16 mouse cellular contexts compared by ENCODE assay signal in the genomic region with DNA sequence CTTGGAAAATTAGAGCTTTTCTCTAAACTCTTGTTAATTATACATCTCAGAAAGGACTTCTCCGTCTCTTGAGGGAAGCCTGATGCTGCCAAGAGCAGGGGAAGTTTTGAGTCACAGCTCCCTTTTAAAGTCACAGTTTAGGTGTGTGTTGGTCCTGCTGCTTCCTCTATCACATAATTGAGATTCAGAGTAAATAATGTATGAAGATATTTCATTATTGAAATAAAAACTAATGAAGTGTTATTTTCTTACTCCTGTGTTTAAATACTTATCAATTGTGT.
"Had no signal": no experiment of that assay in that cellular context is flagged by ENCODE, and none has a peak within 500 bp of the region (broad histone marks: within the 10 kb centered on the region; RNA-seq: fewer than 3 reads in every experiment).

No protein-coding gene starts in this region.

- H3K4me2 ChIP-seq: midbrain, embryonic 11.5 days; midbrain, embryonic 13.5 days; midbrain, embryonic 15.5 days; neural tube, embryonic 12.5 days; stomach, embryonic 15.5 days had no signal

- H3K9ac ChIP-seq: liver, postnatal 0 days; midbrain, embryonic 13.5 days; midbrain, embryonic 15.5 days; neural tube, embryonic 12.5 days; stomach, embryonic 15.5 days had no signal

- H3K9me3 ChIP-seq: midbrain, embryonic 13.5 days; midbrain, embryonic 15.5 days; neural tube, embryonic 12.5 days; stomach, embryonic 15.5 days had no signal

- H3K4me3 ChIP-seq: megakaryocyte, embryonic 14.5 days; midbrain, embryonic 13.5 days; midbrain, embryonic 15.5 days; neural tube, embryonic 12.5 days; stomach, embryonic 15.5 days had no signal

- DNase-seq: liver, postnatal 0 days; lung, adult 2 months; lung, postnatal 10 days; lung, postnatal 36 days; right cerebral cortex, postnatal 14 days; thymus, adult 2 months; thymus, postnatal 25 days; thymus, postnatal 4 days had no signal

- ATAC-seq: liver, postnatal 0 days; midbrain, embryonic 13.5 days; midbrain, embryonic 15.5 days had no signal

- H3K27me3 ChIP-seq: megakaryocyte, embryonic 14.5 days; midbrain, embryonic 13.5 days; midbrain, embryonic 15.5 days; neural tube, embryonic 12.5 days; stomach, embryonic 15.5 days had no signal

- H3K27ac ChIP-seq: macrophage; midbrain, embryonic 13.5 days; midbrain, embryonic 15.5 days; neural tube, embryonic 12.5 days; stomach, embryonic 15.5 days; stomach, postnatal 0 days had no signal

- H3K36me3 ChIP-seq: midbrain, embryonic 13.5 days; midbrain, embryonic 15.5 days; neural tube, embryonic 12.5 days; stomach, embryonic 15.5 days had no signal

- H3K4me1 ChIP-seq: megakaryocyte, embryonic 14.5 days; midbrain, embryonic 13.5 days; midbrain, embryonic 15.5 days; neural tube, embryonic 12.5 days; stomach, embryonic 15.5 days had no signal
